Mouse (Mus musculus): ENCODE results near the gene Sde2.

DNA sequence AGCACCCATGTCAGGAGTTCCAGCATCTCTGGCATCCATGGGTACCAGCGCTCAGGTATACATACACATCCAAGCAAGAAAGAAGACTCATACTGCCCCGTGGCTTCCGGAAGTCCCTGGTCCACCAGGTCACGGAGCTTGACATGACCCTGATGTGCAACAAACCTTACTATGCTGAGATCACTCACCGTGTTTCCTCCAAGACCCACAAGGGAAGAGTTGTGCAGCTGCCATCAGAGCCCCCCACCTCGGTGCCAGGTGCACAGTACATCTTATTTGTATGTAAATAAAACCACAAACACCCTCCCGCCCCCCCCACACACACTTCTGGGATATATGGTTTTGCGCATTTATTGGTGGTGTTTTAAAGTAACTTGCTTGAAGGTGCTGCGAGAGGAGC lies 24.2 kb downstream of the Sde2 start:
- no peak for TF ChIP-seq CTCF (IDR thresholded peaks at IDR 0.05; ENCODE audit: low read depth, low read length)
- TF ChIP-seq POLR2AphosphoS5 (IDR thresholded peaks at IDR 0.05; ENCODE audit: insufficient replicate concordance, low read depth, low read length) = no peak
- TF ChIP-seq GATA2 (IDR thresholded peaks at IDR 0.05; ENCODE audit: borderline replicate concordance, low read depth, low read length) = no peak
- no peak for TF ChIP-seq GATA1 (IDR thresholded peaks at IDR 0.05; ENCODE audit: borderline replicate concordance, low read length)
- TF ChIP-seq TAL1 (conservative IDR thresholded peaks at IDR 0.05; ENCODE audit: low read depth, low read length) = no peak
